Mouse (Mus musculus) thymus, postnatal 4 days (tissue): ENCODE results near the gene Gm12355.

Experiments
- DNase-seq: peaks from one replicate; pipeline ENCODE4 v3.0.0; 2021

The Gm12355 gene

GRCm38 (mm10) chr11:98602090-98602690 is 23.3 kb downstream of the Gm12355 start:
- DNase-seq, result peak; percentile 80

DNA sequence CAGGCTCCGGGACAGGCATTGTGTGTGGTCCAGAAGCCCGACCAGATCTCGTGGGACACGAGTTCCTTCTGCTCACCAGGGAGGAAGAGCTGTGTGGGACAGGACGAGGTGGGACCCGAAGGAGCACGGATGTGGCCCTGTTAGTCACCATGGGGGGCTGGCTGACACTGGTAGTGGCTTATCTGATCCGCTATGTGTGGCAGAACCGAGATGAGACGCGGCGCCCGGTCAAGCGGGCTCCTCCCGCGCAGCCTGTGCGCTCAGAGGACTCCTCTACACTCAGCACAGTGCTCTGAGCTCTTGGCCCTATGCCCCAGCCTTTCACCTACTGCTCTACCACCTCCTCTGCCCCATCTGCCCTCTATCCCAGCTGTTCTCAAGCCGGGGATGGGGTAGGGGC is 26.2 kb downstream of the Gm12355 start:
- no peak for DNase-seq

DNA sequence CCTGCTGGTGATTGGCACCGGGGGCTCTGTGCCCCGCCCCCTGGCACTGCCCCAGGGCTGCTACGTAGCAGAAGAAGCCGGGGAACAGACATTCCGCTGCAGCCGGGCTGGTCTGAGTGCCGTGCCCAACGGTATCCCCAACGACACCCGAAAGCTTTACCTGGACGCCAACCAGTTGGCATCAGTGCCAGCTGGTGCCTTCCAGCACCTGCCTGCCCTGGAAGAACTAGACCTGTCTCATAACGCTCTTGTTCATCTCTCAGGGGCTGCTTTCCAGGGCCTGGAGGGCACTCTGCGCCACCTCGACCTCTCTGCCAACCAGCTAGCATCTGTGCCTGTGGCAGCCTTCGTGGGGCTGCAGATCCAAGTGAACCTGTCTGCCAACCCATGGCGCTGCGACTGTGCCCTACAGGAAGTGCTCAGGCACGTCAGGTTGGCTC is 26.6 kb downstream of the Gm12355 start:
- DNase-seq, result no peak

GRCm38 (mm10) chr11:98597991-98598390 is 27.5 kb downstream of the Gm12355 start, which contains the start of gene Lrrc3c:
Lrrc3c (plus strand) TSS chr11:98598291.
- DNase-seq, result no peak

DNA sequence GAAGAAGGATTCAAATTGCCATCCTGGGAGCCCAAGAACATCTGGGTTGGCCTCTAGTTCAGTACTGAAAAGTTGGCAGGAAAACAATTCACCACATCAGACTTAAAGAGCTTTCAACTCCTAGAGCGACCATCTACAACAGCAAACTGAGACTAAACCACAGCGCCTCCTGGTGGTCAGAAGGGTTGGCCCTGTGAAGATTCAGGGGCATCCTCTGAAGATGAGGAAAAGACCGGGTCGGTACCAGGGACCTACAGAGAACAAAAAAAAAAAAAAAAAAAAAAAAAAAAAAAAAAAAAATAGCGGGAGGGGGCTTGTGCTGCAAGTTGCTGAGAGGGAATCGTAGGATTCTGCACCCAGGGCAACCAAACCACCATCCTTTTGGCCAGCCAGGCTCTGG is 28.1 kb downstream of the Gm12355 start:
- peak; percentile 92 for DNase-seq

- DNase-seq, result no peak
Measured at GRCm38 (mm10) chr11:98595955-98596354, 29.5 kb downstream of the Gm12355 start.

- DNase-seq, result no peak
Measured at GRCm38 (mm10) chr11:98595473-98595872, 30.0 kb downstream of the Gm12355 start.

DNA sequence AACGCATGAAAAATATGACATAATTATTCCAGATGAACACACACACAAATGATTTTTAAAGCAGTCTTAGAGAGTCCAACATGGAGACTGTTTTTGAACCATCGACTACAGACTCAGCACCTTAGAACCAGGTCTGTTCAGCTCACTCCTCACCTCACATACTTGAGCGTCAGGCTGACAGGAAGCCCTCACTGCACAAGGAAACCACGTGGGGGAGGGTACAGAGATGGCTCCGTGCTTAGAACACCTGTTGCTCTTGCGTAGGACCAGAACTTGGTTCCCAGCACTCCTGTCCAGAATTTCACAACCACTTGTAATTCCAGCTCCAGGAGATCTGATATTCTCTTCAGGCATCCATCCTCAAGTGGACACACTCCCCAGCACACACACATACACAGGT is 30.4 kb downstream of the Gm12355 start:
- DNase-seq, result no peak

- DNase-seq, result no peak
Measured at GRCm38 (mm10) chr11:98590548-98591445, 34.7 kb downstream of the Gm12355 start.

DNA sequence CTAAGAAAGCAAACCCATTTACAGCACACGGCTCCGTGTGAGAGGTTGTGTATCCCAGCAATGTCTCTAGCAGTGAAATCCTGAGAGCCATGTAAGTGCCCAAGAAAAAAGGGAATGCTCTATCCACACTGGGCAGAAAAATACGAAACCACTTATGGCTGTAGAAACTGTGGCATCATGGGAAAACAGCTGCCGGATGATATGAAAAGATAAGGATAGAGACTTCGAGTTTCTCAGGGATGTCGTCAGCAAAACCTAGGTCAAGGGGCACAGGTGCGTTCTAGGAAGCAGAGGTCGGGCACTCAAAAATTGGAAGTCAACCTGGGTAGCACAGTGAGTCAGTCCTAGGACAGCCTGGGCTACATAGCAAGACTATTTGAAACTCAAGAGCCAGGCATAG is 36.2 kb downstream of the Gm12355 start:
- no peak for DNase-seq

- DNase-seq, result no peak
Measured at GRCm38 (mm10) chr11:98588833-98589281, 36.6 kb downstream of the Gm12355 start.

DNA sequence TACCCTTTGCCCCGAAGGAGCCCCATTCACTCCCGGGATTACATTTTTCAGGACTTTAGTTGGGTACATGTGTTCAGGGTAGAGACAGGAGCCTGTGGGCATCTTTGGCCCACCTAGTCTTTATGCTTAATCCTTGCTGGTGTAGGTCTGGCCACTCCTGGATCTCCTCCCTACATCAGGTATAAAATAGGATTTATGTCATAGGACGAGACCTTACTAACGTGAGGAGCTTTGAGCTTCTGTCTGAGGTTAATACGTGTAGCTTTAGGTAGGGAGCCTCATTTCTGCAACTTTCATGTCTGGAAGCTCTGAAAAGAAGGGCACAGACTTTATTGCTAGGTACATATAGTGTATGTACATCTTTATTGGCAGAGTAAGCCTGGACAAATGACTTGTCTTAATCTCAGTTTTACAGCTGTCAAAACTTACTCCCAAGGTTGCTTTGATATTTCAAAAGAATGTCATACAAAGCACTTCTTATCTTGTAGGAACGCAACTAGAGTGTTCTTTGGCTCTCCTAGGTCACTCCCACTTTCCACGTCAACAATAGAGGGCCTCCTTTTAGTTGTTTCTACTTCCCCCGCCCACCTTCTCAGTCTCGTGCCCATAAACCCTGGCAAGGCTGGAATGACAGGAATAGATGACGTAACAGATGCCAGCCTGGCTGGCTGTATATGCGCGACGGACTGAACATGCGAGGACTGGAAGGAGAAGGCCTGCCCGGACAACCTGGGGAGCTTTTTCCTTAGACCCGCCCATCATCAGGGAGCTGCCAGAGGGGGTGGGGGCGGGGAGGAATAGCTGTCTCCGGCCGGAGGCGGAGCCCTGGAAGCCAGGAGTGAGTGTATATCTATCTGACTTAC is 37.5 kb downstream of the Gm12355 start:
- peak; percentile 40 for DNase-seq

DNA sequence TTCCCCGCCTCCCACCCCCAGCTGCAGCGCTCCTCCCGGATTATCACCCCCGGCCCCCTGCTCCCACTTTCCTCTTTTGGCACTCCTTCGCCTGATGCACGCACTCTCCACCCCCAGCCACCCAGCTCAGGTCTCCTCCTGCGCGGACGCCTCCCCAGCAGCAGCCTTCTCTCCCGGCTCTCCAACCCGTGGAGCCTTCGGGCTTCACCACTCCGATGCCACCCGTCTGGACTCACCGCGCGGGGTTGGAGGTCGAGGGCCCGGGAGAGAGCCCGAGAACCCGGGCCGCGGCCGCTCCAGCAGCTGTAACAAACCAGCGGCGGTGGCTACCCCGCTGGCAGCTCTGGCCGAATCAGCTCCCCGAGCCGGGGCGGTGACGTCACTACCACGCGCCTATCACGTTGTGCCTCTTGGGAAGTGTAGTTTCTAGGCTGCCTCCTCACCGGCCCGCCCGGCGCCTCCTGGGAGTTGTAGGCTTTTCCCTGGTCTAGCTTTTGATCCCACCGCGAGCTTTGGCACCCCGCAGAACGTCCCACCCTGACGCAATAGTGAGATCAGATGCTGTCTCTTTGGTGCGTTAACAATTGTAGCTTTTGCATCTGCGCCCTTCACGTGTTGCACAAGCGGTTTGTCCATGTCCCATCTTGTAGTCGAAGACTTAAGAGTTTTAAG is 38.4 kb downstream of the Gm12355 start, which contains the start of gene Ormdl3:
Gene Ormdl3, minus strand, starts transcription at position 477 of the 672 bp plus-strand sequence.
- peak; percentile 99 for DNase-seq

DNA sequence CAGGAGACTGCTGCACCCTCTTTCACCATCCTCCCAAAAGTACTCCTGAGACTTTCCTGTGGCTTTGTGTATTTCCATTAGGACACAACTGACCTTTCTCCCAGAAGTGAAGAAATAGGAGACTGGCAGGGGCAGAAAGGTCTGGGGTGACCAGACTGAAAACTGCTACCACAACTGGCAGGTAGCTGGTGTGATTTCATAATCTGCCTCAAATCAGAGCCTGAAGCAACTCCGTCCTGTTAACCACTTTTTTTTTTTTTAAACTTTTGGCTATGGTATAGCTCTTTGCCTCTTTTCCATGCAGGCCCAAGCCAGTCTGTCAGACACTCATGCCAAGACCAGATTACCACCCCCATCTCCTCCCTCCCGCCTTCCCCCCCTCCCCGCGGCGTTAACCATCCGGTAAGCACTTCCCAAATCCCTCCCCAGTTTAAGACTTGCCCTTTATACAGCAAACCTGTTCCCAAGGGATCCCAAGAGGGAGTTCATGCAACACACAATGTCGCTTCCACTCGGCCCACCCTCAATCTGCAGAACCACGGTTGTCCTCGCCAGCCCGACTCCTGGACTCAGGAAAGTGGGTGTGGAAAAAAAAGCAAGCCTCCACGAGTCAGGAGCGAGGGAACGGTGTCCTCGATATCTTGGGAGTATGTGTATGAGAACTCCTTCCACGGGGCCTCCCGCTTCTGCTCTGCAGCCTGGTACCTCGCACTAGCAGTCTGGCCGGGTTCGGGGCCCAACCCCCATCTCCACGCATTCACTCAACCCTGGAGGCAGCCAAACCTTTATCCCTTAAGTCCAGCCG is 39.2 kb downstream of the Gm12355 start:
- no peak for DNase-seq

DNA sequence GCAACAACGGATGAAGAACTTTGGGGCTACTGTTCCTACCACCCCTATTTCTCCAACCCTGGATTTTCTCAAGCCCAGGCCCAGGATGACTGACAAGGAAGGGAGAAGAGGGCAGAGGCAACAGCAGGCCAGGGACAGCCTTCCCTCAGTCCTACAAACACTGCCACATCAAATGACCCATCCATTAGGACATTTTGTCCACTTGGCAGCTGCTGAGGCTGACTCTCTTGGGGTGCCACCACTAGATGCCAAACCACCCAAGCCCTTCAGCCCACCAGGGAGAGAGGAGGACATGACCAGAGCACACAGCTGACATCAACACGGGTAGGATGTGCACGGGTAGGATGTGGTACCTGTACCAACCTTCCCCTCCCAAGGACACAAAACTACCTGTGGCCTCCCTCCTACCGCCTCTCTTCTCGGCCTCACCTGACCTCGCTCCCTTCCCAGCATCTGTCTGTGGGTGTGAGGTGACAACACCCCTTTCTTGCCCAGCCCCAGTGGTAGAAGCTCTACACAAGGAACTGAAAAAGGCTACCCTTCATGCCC is 40.8 kb downstream of the Gm12355 start:
- DNase-seq, result no peak

DNA sequence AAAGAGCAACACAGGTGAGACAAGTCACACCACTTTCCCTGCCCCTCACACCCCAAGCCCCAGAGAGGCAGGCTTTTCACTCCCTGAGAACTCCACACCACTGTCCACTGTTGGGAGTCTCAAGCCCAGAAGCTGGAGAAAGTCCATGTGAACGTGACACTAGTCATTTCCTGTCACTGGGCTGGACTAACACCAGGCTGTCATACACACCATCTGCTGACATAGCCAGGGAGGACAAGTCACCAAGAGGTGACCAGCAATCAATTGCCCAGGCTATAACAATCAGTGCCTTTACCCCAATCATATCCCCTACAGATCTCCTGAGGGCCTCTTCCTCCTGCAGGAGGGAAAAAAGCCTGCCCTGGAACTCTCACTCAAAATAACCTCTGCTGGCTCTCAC is 41.3 kb downstream of the Gm12355 start:
- DNase-seq, result no peak

- DNase-seq, result peak; percentile 42
Measured at GRCm38 (mm10) chr11:98583571-98583970, 41.9 kb downstream of the Gm12355 start.

GRCm38 (mm10) chr11:98583265-98583552 is 42.3 kb downstream of the Gm12355 start:
- no peak for DNase-seq

GRCm38 (mm10) chr11:98582551-98583264 is 42.8 kb downstream of the Gm12355 start:
- no peak for DNase-seq

GRCm38 (mm10) chr11:98582030-98582388 is 43.5 kb downstream of the Gm12355 start:
- no peak for DNase-seq
